Mouse (Mus musculus) stomach, postnatal 0 days (tissue): ENCODE measurements around the gene Tbccd1. TPM values are rescaled to one million over a fixed set of nuclear protein-coding genes. Genes with fewer than 3 reads are reported as not detected.

Experiments used
- ATAC-seq: fragments of 200-750 bp; cut with Nextera tagmentation; 2 replicates; pipeline ENCODE4 v1.8.0; 2017; ENCODE audit not compliant: low FRiP score, low TSS enrichment
- DNase-seq: peaks from one replicate; pipeline ENCODE4 v3.0.0-alpha.2; 2016; ENCODE audit warnings: low spot score
- H3K27ac ChIP-seq: fragments of 300-500 bp; sonication (generic); replicated peaks from 2 replicates; pipeline ENCODE4 v1.5.1; 2014; ENCODE audit warnings: mild to moderate bottlenecking, control low read depth
- H3K27me3 ChIP-seq: fragments of 300-500 bp; sonication (generic); 2 replicates; pipeline ENCODE4 v1.6.1; 2014; ENCODE audit warnings: low read length; ENCODE audit not compliant: control insufficient read depth, insufficient read depth
- H3K36me3 ChIP-seq: fragments of 300-500 bp; sonication (generic); 2 replicates; pipeline ENCODE4 v1.6.1; 2014; ENCODE audit warnings: low read length, mixed read lengths; ENCODE audit not compliant: control insufficient read depth, insufficient read depth
- H3K4me1 ChIP-seq: fragments of 300-500 bp; sonication (generic); replicated peaks from 2 replicates; pipeline ENCODE4 v1.6.1; 2014; ENCODE audit warnings: antibody characterized with exemption; ENCODE audit not compliant: control insufficient read depth, insufficient read depth
- H3K4me2 ChIP-seq: fragments of 300-500 bp; sonication (generic); replicated peaks from 2 replicates; pipeline ENCODE4 v1.6.1; 2014; ENCODE audit warnings: low read depth, mild to moderate bottlenecking, control low read depth, moderate library complexity
- H3K4me3 ChIP-seq: fragments of 300-500 bp; sonication (generic); 2 replicates; pipeline ENCODE4 v1.5.1; 2014; ENCODE audit warnings: low read depth, low read length, control low read depth
- H3K9ac ChIP-seq: fragments of 300-500 bp; sonication (generic); 2 replicates; pipeline ENCODE4 v1.6.1; 2014; ENCODE audit warnings: mild to moderate bottlenecking, low read length, control low read depth, mixed read lengths
- H3K9me3 ChIP-seq: fragments of 300-500 bp; sonication (generic); 2 replicates; pipeline ENCODE4 v1.6.1; 2016; ENCODE audit warnings: low read length; ENCODE audit not compliant: control insufficient read depth
- CTCF ChIP-seq: IDR thresholded peaks from 2 replicates; pipeline ENCODE4 v1.5.1; 2016; ENCODE audit warnings: antibody characterized with exemption, low read depth, mild to moderate bottlenecking, moderate library complexity
- EP300 ChIP-seq: optimal IDR thresholded peaks from 2 replicates; pipeline ENCODE3; 2016; ENCODE audit warnings: antibody characterized with exemption
- WGBS: fragments of 180-500 bp; shearing (Covaris S2); extraction: QIAGEN DNeasy Blood & Tissue Kit; methylation state at CpG from one replicate; pipeline ENCODE4 v1.1.7; 2014; 5-methylcytosine and 5-hydroxymethylcytosine counted together
- polyA plus RNA-seq: library from polyadenylated mRNA; unstranded; fragments of >200 nt; fragmentation: Nextera tagmentation; extraction: Ambion mirVana; gene quantifications from 2 replicates; pipeline ENCODE4 v1.2.1, GENCODE M21; 2015

The Tbccd1 gene
- polyA plus RNA-seq, 1 experiment from 2014 or later: 12.2 TPM

- H3K4me1 ChIP-seq: no peaks in the 10 kb centered on the region
- no peak overlapping the region for H3K27ac ChIP-seq
- H3K9me3 ChIP-seq: no peaks in the 10 kb centered on the region
- no peaks in the 10 kb centered on the region for H3K27me3 ChIP-seq
- 79% methylated on average over 3 of the region's 3 CpGs for WGBS
- no peak for DNase-seq
- ATAC-seq: no peak
- TF ChIP-seq EP300 (no peak), CTCF (peak; percentile 19; the same call in 1 of the 2 replicates)
- no peak overlapping the region for H3K4me2 ChIP-seq
- H3K36me3 ChIP-seq: no peaks in the 10 kb centered on the region
- no peak overlapping the region for H3K4me3 ChIP-seq
- H3K9ac ChIP-seq: no peak overlapping the region
Observed at GRCm38 (mm10) chr16:22767405-22767804, 90.1 kb downstream of the Tbccd1 start.

- Histone ChIP-seq H3K4me1 (no peaks in the 10 kb centered on the region), H3K27ac (no peak overlapping the region), H3K27me3 (no peaks in the 10 kb centered on the region), H3K9me3 (no peaks in the 10 kb centered on the region), H3K9ac (no peak overlapping the region), H3K4me2 (no peak overlapping the region), H3K4me3 (no peak overlapping the region), H3K36me3 (no peaks in the 10 kb centered on the region)
- WGBS: 67% methylated on average over 16 of the region's 16 CpGs
- DNase-seq (no peak), ATAC-seq (no peak)
- TF ChIP-seq CTCF (no peak), EP300 (no peak)
Observed at GRCm38 (mm10) chr16:22766738-22767211, 90.7 kb downstream of the Tbccd1 start.

GRCm38 (mm10) chr16:22765531-22765930 lies 91.9 kb downstream of the Tbccd1 start:
- H3K27me3 ChIP-seq: no peaks in the 10 kb centered on the region
- no peak overlapping the region for H3K27ac ChIP-seq
- no peak overlapping the region for H3K9ac ChIP-seq
- H3K36me3 ChIP-seq: no peaks in the 10 kb centered on the region
- H3K4me3 ChIP-seq: no peak overlapping the region
- H3K4me1 ChIP-seq: no peaks in the 10 kb centered on the region
- DNase-seq (no peak), ATAC-seq (no peak)
- H3K4me2 ChIP-seq: no peak overlapping the region
- H3K9me3 ChIP-seq: no peaks in the 10 kb centered on the region
- TF ChIP-seq EP300: no peak
- no peak for TF ChIP-seq CTCF
- 88% methylated on average over 7 of the region's 7 CpGs for WGBS

Other genes starting within 250 kb of the Tbccd1 start
- 0.36 and 0.54 TPM in 2 replicates for gene Dgkg, start 200.4 kb downstream of the Tbccd1 start, polyA plus RNA-seq
- 0.11 and 0.15 TPM in 2 replicates for gene Crygs, start 46.1 kb downstream of the Tbccd1 start, polyA plus RNA-seq
- gene Dnajb11, start 176 bp upstream of the Tbccd1 start, polyA plus RNA-seq: 93.5 and 94.2 TPM in 2 replicates
- 29.1 and 50.8 TPM in 2 replicates for gene Ahsg, start 33.6 kb upstream of the Tbccd1 start, polyA plus RNA-seq
- 72.3 and 73.2 TPM in 2 replicates for gene Fetub, start 60.7 kb upstream of the Tbccd1 start, polyA plus RNA-seq
- 0.28 and 0.56 TPM in 2 replicates for gene Hrg, start 93.4 kb upstream of the Tbccd1 start, polyA plus RNA-seq
- 0.96 and 1.1 TPM in 2 replicates for gene Kng2, start 171.8 kb upstream of the Tbccd1 start, polyA plus RNA-seq
- gene Kng1, start 200.2 kb upstream of the Tbccd1 start, polyA plus RNA-seq: 4.3 and 10.5 TPM in 2 replicates
- 99.0 and 107 TPM in 2 replicates for gene Eif4a2, start 249.8 kb upstream of the Tbccd1 start, polyA plus RNA-seq